Mouse (Mus musculus): ENCODE results near the gene Gm20816. TPM values are rescaled to one million over a fixed set of nuclear protein-coding genes. Genes with fewer than 3 reads are reported as not detected.
"Not testable (repeated sequence)": the region's sequence is repeated elsewhere in the genome, so short reads cannot be mapped to it uniquely, and the experiment has no call there.

Gene Gm20816
- not detected in 2 replicates for polyA plus RNA-seq (2015; fragmentation: Nextera tagmentation; extraction: Ambion mirVana)

DNA sequence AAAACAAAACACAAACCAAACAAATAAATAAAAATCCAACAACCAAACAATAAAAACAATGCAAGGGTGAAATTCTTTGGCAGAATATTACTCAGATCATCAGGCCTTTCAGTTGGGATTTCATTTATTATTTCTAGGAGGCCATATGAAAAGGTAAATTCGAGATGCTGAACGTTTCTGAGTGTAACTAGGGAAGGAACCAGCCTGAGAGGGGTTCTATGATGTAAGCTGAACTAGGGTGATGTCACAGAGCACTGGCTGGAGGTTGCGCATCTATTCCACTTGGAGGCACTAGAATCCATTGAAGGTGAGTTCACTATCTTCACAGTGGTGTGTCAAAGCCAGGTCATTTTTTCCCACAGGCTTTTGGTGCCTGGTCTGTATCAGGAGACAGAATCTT, at the start of gene Gm20816:
TSS of gene Gm20816 (plus strand) at position 301 of the 400 bp plus-strand sequence.
- no CpG with 5 or more reads among the region's 3 CpGs for WGBS
- not testable (repeated sequence) for H3K9me3 ChIP-seq (ENCODE audit: low read length); H3K4me3 ChIP-seq (ENCODE audit: low read depth, low read length); H3K4me1 ChIP-seq (ENCODE audit: insufficient read depth, low read depth, low read length); H3K4me2 ChIP-seq (replicated peaks; ENCODE audit: low read depth, low read length); ATAC-seq; H3K27me3 ChIP-seq (replicated peaks; ENCODE audit: insufficient read depth, low read length); H3K36me3 ChIP-seq (ENCODE audit: insufficient read depth, low read length); H3K27ac ChIP-seq (ENCODE audit: low read length); H3K9ac ChIP-seq (replicated peaks; ENCODE audit: low read depth); DNase-seq (ENCODE audit: low spot score)

Other genes with a start within 250 kb of the Gm20816 start
- not detected in 2 replicates for gene Gm20937, start 243.1 kb upstream of the Gm20816 start, polyA plus RNA-seq (2015; fragmentation: Nextera tagmentation; extraction: Ambion mirVana)